Mouse (Mus musculus) CH12.LX (cell line): ENCODE data around the gene Rpusd2. TPM values are rescaled to one million over a fixed set of nuclear protein-coding genes. Genes with fewer than 3 reads are reported as not detected.
A peak's percentile ranks its signal among the peaks of the same experiment; 100 is the strongest.

Source experiments
- DNase-seq: peaks from one replicate; pipeline ENCODE4 v3.0.0-alpha.2; 2013; ENCODE audit errors: extremely low read depth
- H3K27ac ChIP-seq: 2 replicates; pipeline ENCODE4 v1.5.1; 2012; ENCODE audit warnings: low read depth, mild to moderate bottlenecking, control low read depth, moderate library complexity; ENCODE audit not compliant: insufficient read depth
- H3K27me3 ChIP-seq: replicated peaks from 2 replicates; pipeline ENCODE3; 2012; ENCODE audit warnings: inconsistent platforms
- H3K36me3 ChIP-seq, 2 experiments: replicated peaks in 1 of 2; 2 replicates each; pipeline versions ENCODE3 to v1.6.1; 2012; ENCODE audit warnings: inconsistent platforms in 1 of 2, low read length in 1 of 2, mild to moderate bottlenecking in 1 of 2, mixed read lengths in 1 of 2, moderate library complexity in 1 of 2; ENCODE audit not compliant: control insufficient read depth in 1 of 2, insufficient read depth in 1 of 2
- H3K4me1 ChIP-seq, 2 experiments: 2 replicates each; pipeline ENCODE4 v1.6.1; 2012; ENCODE audit warnings: inconsistent platforms in 1 of 2, moderate library complexity in 1 of 2; ENCODE audit not compliant: insufficient read depth in 2 of 2, control insufficient read depth in 1 of 2
- H3K4me2 ChIP-seq: 2 replicates; pipeline ENCODE4 v1.6.1; 2012; ENCODE audit warnings: low read depth, mild to moderate bottlenecking, control low read depth; ENCODE audit not compliant: poor library complexity, insufficient read depth, severe bottlenecking
- H3K4me3 ChIP-seq, 3 experiments: fragments of 150-350 bp in 1 of 3; sonication (generic) in 1 of 3; replicated peaks in 1 of 3; 2 replicates each; pipeline versions ENCODE3 to v1.5.1; 2011 to 2012; ENCODE audit warnings: low read depth in 2 of 3, low read length in 2 of 3, mild to moderate bottlenecking in 2 of 3, moderate library complexity in 2 of 3, control low read depth in 1 of 3, improper control_type of control experiment in 1 of 3, inconsistent platforms in 1 of 3, mixed read lengths in 1 of 3; ENCODE audit not compliant: poor library complexity in 1 of 3
- H3K79me2 ChIP-seq: replicated peaks from 2 replicates; pipeline ENCODE4 v1.6.1; 2012; ENCODE audit warnings: mild to moderate bottlenecking, moderate library complexity; ENCODE audit not compliant: control insufficient read depth, poor library complexity, insufficient read depth, severe bottlenecking; ENCODE audit errors: extremely low read depth
- H3K9ac ChIP-seq: 2 replicates; pipeline ENCODE4 v1.6.1; 2012; ENCODE audit warnings: low read depth, mild to moderate bottlenecking, control low read depth, moderate library complexity; ENCODE audit not compliant: insufficient read depth
- H3K9me3 ChIP-seq: replicated peaks from 2 replicates; pipeline ENCODE3; 2012; ENCODE audit warnings: low read length, inconsistent platforms, mixed read lengths
- CHD2 ChIP-seq: IDR thresholded peaks from 2 replicates; pipeline ENCODE4 v1.6.1; 2011; ENCODE audit warnings: low read length, improper control_type of control experiment
- CTCF ChIP-seq, 2 experiments: IDR thresholded peaks in 1 of 2; conservative IDR thresholded peaks in 1 of 2; 2 replicates each; pipeline ENCODE4 v1.5.1; 2011 to 2012; ENCODE audit warnings: low read depth in 2 of 2, low read length in 2 of 2, improper control_type of control experiment in 1 of 2, inconsistent platforms in 1 of 2, mild to moderate bottlenecking in 1 of 2, moderate library complexity in 1 of 2
- EP300 ChIP-seq: IDR thresholded peaks from 2 replicates; pipeline ENCODE4 v1.6.1; 2011; ENCODE audit warnings: low read length, improper control_type of control experiment
- ETS1 ChIP-seq: conservative IDR thresholded peaks from 2 replicates; pipeline ENCODE4 v1.6.1; 2012; ENCODE audit warnings: low read depth, mild to moderate bottlenecking, inconsistent platforms, low read length, improper control_type of control experiment, moderate library complexity
- HCFC1 ChIP-seq: IDR thresholded peaks from 2 replicates; pipeline ENCODE4 v1.6.1; 2012; ENCODE audit warnings: low read depth, mild to moderate bottlenecking, inconsistent platforms, low read length, improper control_type of control experiment
- JUN ChIP-seq: IDR thresholded peaks from 2 replicates; pipeline ENCODE4 v1.6.1; 2011; ENCODE audit warnings: low read depth, mild to moderate bottlenecking, low read length, improper control_type of control experiment, moderate library complexity; ENCODE audit not compliant: insufficient read depth
- JUND ChIP-seq: conservative IDR thresholded peaks from 2 replicates; pipeline ENCODE4 v1.6.1; 2011; ENCODE audit warnings: low read depth, low read length, improper control_type of control experiment
- MEF2A ChIP-seq: IDR thresholded peaks from 2 replicates; pipeline ENCODE4 v1.6.1; 2014; ENCODE audit warnings: low read depth, mild to moderate bottlenecking, inconsistent platforms, low read length, improper control_type of control experiment, borderline replicate concordance
- MXI1 ChIP-seq: IDR thresholded peaks from 2 replicates; pipeline ENCODE4 v1.6.1; 2011; ENCODE audit warnings: mild to moderate bottlenecking, low read depth, low read length, improper control_type of control experiment
- SIN3A ChIP-seq: IDR thresholded peaks from 2 replicates; pipeline ENCODE4 v1.6.1; 2012; ENCODE audit warnings: low read length, improper control_type of control experiment, inconsistent platforms
- TCF12 ChIP-seq: IDR thresholded peaks from 2 replicates; pipeline ENCODE4 v1.6.1; 2014; ENCODE audit warnings: low read depth, mild to moderate bottlenecking, inconsistent platforms, low read length, improper control_type of control experiment
- UBTF ChIP-seq: IDR thresholded peaks from 2 replicates; pipeline ENCODE4 v1.6.1; 2012; ENCODE audit warnings: low read depth, mild to moderate bottlenecking, inconsistent platforms, low read length, improper control_type of control experiment, moderate library complexity
- ZC3H11A ChIP-seq: IDR thresholded peaks from 2 replicates; pipeline ENCODE4 v1.6.1; 2012; ENCODE audit warnings: low read depth, mild to moderate bottlenecking, inconsistent platforms, low read length, improper control_type of control experiment
- ZNF384 ChIP-seq: IDR thresholded peaks from 2 replicates; pipeline ENCODE4 v1.6.1; 2012; ENCODE audit warnings: low read depth, low read length, improper control_type of control experiment, inconsistent platforms
- dilution Hi-C: fragments of 300-500 bp; cut with MboI; formaldehyde crosslinking; loops from 2 replicates; pipeline ENCODE4 v1.14.3; 2020; ENCODE audit warnings: low sequenced_read_pairs; ENCODE audit not compliant: extremely low pct_unique_long_range_greater_than_20kb, extremely low pct_ligation_motif_present
- in situ Hi-C: fragments of 300-500 bp; cut with MboI; formaldehyde crosslinking; loops from 3 replicates; pipeline ENCODE4 v1.14.3; 2019; ENCODE audit warnings: low sequenced_read_pairs, low pct_ligation_motif_present, low pct_unique_long_range_greater_than_20kb, mixed read lengths
- polyA plus RNA-seq: library from polyadenylated mRNA; unstranded; fragments of >175 nt; gene quantifications from 2 replicates; pipeline ENCODE4 v1.2.1, GENCODE M21; 2012; ENCODE audit warnings: low read depth; ENCODE audit not compliant: insufficient read length
- total RNA-seq, 2 experiments: library from RNA; depleted of rRNA; stranded (reverse); fragments of 300-350 nt in 1 of 2; fragments of >200 nt in 1 of 2; gene quantifications; 2 replicates each; pipeline ENCODE4 v1.2.3; 2012 to 2014

Rpusd2 gene
- total and polyA plus RNA-seq, 3 experiments, result 10.7 to 14.7 (median 13.7) TPM

DNA sequence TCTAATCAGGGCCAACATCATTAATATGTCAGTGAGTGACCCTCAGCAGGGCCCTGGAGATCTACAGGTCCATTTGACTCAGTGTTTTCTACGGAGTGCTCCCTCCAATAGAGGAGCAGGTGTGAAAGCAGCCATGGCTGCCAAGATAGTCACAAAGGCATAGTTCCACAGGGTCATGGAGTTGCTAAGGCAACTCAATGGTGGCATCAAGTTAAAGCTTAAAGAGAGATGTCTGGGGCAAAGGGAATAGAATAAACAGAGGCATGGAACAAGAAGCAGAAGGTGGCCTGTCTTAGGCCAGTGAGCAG is 37.8 kb upstream of the Rpusd2 start:
- in situ Hi-C loops, result no loop called here
- peaks cover 13% of the 10 kb centered on the region for H3K27me3 ChIP-seq
- H3K4me3 ChIP-seq, result no peak overlapping the region
- H3K9ac ChIP-seq, result no peak overlapping the region
- dilution Hi-C loops, result no loop called here
- no peak overlapping the region for H3K4me2 ChIP-seq
- TF ChIP-seq JUND, result no peak
- no peaks in the 10 kb centered on the region for H3K36me3 ChIP-seq
- H3K4me1 ChIP-seq, result peaks cover 5 to 19% of the 10 kb centered on the region in 2 experiments
- H3K79me2 ChIP-seq, result no peaks in the 10 kb centered on the region
- no peak overlapping the region for H3K27ac ChIP-seq
- no peak for DNase-seq
- H3K9me3 ChIP-seq, result no peaks in the 10 kb centered on the region

- no peak overlapping the region for H3K4me3 ChIP-seq
- H3K79me2 ChIP-seq, result no peaks in the 10 kb centered on the region
- no peak overlapping the region for H3K4me2 ChIP-seq
- TF ChIP-seq JUN, result no peak
- TF ChIP-seq EP300, result no peak
- TF ChIP-seq MXI1, result no peak
- no peak for TF ChIP-seq CHD2
- TF ChIP-seq CTCF (conservative IDR thresholded peaks at IDR 0.05 in 1 of 2, IDR thresholded peaks at IDR 0.05 in 1 of 2; ENCODE audit: low read depth in 2 of 2, low read length in 2 of 2), result no peak
- TF ChIP-seq UBTF, result no peak
- TF ChIP-seq HCFC1, result no peak
- no peak for TF ChIP-seq ETS1
- in situ Hi-C loops, result no loop called here
- no peak overlapping the region for H3K9ac ChIP-seq
- dilution Hi-C loops, result no loop called here
- H3K36me3 ChIP-seq, result no peaks in the 10 kb centered on the region
- no peak overlapping the region for H3K27ac ChIP-seq
- peaks cover 13% of the 10 kb centered on the region for H3K27me3 ChIP-seq
- no peak for DNase-seq
- no peaks in the 10 kb centered on the region for H3K9me3 ChIP-seq
- H3K4me1 ChIP-seq, result peaks cover 5 to 19% of the 10 kb centered on the region in 2 experiments
Observed at GRCm38 (mm10) chr2:118998115-118998866, 36.3 kb upstream of the Rpusd2 start.

- Histone ChIP-seq H3K9ac (no peak overlapping the region), H3K36me3 (no peaks in the 10 kb centered on the region), H3K9me3 (no peaks in the 10 kb centered on the region), H3K4me3 (no peak overlapping the region), H3K79me2 (no peaks in the 10 kb centered on the region), H3K27ac (no peak overlapping the region)
- dilution Hi-C loops (no loop called here), in situ Hi-C loops (no loop called here)
- no peak for TF ChIP-seq CTCF (conservative IDR thresholded peaks at IDR 0.05 in 1 of 2, IDR thresholded peaks at IDR 0.05 in 1 of 2; ENCODE audit: low read depth in 2 of 2, low read length in 2 of 2)
- TF ChIP-seq JUN, result peak; percentile 64
- TF ChIP-seq MEF2A, result no peak
- TF ChIP-seq ZC3H11A, result no peak
- peak; percentile 67 for TF ChIP-seq ZNF384
- no peak for TF ChIP-seq SIN3A
- no peak for TF ChIP-seq TCF12
- TF ChIP-seq, all 38 proteins: peak for 2
- H3K4me2 ChIP-seq, result no peak overlapping the region
- peaks cover 5 to 19% of the 10 kb centered on the region in 2 experiments for H3K4me1 ChIP-seq
- peaks cover 7% of the 10 kb centered on the region for H3K27me3 ChIP-seq
- DNase-seq, result no peak
Observed at GRCm38 (mm10) chr2:118999025-118999639, 35.5 kb upstream of the Rpusd2 start.
